Mouse (Mus musculus) lung, embryonic 16.5 days (tissue): Measurements from ENCODE around the gene Egln1. TPM values are rescaled to one million over a fixed set of nuclear protein-coding genes. Genes with fewer than 3 reads are reported as not detected.

Experiments
- ATAC-seq: fragments of 200-750 bp; cut with Nextera tagmentation; 2 replicates; pipeline ENCODE4 v1.8.0; 2017; ENCODE audit warnings: low read depth, mild to moderate bottlenecking, moderate library complexity
- H3K27ac ChIP-seq: fragments of 300-500 bp; sonication (generic); 2 replicates; pipeline ENCODE4 v1.5.1; 2014; ENCODE audit warnings: mild to moderate bottlenecking, control low read depth, low read length
- H3K27me3 ChIP-seq: fragments of 300-500 bp; sonication (generic); 2 replicates; pipeline ENCODE4 v1.6.1; 2014; ENCODE audit warnings: low read depth, low read length, mixed read lengths; ENCODE audit not compliant: control insufficient read depth, insufficient read depth
- H3K36me3 ChIP-seq: fragments of 300-500 bp; sonication (generic); 2 replicates; pipeline ENCODE4 v1.6.1; 2014; ENCODE audit warnings: low read length; ENCODE audit not compliant: control insufficient read depth, insufficient read depth
- H3K4me1 ChIP-seq: fragments of 300-500 bp; sonication (generic); replicated peaks from 2 replicates; pipeline ENCODE4 v1.6.1; 2014; ENCODE audit warnings: low read length, mixed read lengths; ENCODE audit not compliant: control insufficient read depth, insufficient read depth
- H3K4me2 ChIP-seq: fragments of 300-500 bp; sonication (generic); 2 replicates; pipeline ENCODE4 v1.6.1; 2014; ENCODE audit warnings: low read depth, low read length, control low read depth
- H3K4me3 ChIP-seq: fragments of 300-500 bp; sonication (generic); 2 replicates; pipeline ENCODE4 v1.5.1; 2014; ENCODE audit warnings: mild to moderate bottlenecking, low read length, control low read depth
- H3K9ac ChIP-seq: fragments of 300-500 bp; sonication (generic); 2 replicates; pipeline ENCODE4 v1.6.1; 2014; ENCODE audit warnings: low read length, control low read depth
- H3K9me3 ChIP-seq: fragments of 300-500 bp; sonication (generic); 2 replicates; pipeline ENCODE4 v1.6.1; 2016; ENCODE audit warnings: low read length; ENCODE audit not compliant: control insufficient read depth
- polyA plus RNA-seq: library from polyadenylated mRNA; unstranded; fragments of >200 nt; fragmentation: Nextera tagmentation; extraction: Ambion mirVana; gene quantifications from 2 replicates; pipeline ENCODE4 v1.2.1, GENCODE M21; 2015

The Egln1 gene
- polyA plus RNA-seq, 1 experiment from 2014 or later = 11.7 TPM

- peaks cover 41% of the 10 kb centered on the region for H3K36me3 ChIP-seq
- H3K27me3 ChIP-seq = no peaks in the 10 kb centered on the region
- peaks cover 13% of the 10 kb centered on the region for H3K4me1 ChIP-seq
- peaks cover 6% of the 10 kb centered on the region; the same call in 1 of the 2 replicates for H3K9me3 ChIP-seq
- no peak overlapping the region for H3K9ac ChIP-seq
- no peak overlapping the region for H3K4me2 ChIP-seq
- no peak overlapping the region for H3K4me3 ChIP-seq
- ATAC-seq = no peak
- H3K27ac ChIP-seq = no peak overlapping the region
These were observed 89.7 kb downstream of the Egln1 start for GRCm38 (mm10) chr8:124859466-124859865.

Other genes with a start within 250 kb of the Egln1 start
- 43.0 and 45.7 TPM in 2 replicates for gene Ttc13, start 227.3 kb downstream of the Egln1 start, polyA plus RNA-seq
- 18.7 and 19.6 TPM in 2 replicates for gene Arv1, start 227.2 kb downstream of the Egln1 start, polyA plus RNA-seq
- gene Fam89a, start 197.5 kb downstream of the Egln1 start, polyA plus RNA-seq = 7.6 and 8.7 TPM in 2 replicates
- 0.84 and 0.92 TPM in 2 replicates for gene Trim67, start 156.2 kb downstream of the Egln1 start, polyA plus RNA-seq
- gene Gnpat, start 86.3 kb downstream of the Egln1 start, polyA plus RNA-seq = 97.5 and 99.0 TPM in 2 replicates
- gene 2810004N23Rik, start 86.2 kb downstream of the Egln1 start, polyA plus RNA-seq = 39.5 and 42.7 TPM in 2 replicates
- 8.3 and 8.8 TPM in 2 replicates for gene Exoc8, start 51.6 kb downstream of the Egln1 start, polyA plus RNA-seq
- 9.1 and 9.6 TPM in 2 replicates for gene Sprtn, start 51.4 kb downstream of the Egln1 start, polyA plus RNA-seq
- gene Tsnax, start 63.7 kb upstream of the Egln1 start, polyA plus RNA-seq = 108 and 112 TPM in 2 replicates
- 2.6 and 2.8 TPM in 2 replicates for gene Disc1, start 104.9 kb upstream of the Egln1 start, polyA plus RNA-seq